Mouse (Mus musculus) MEL (cell line): ENCODE measurements around the gene Ppp2r1b.

Experiments used
- CTCF ChIP-seq, 3 experiments: IDR thresholded peaks in 2 of 3; conservative IDR thresholded peaks in 1 of 3; 2 replicates each; pipeline ENCODE4 v1.5.1; 2011 to 2012; ENCODE audit warnings: low read length in 3 of 3, low read depth in 2 of 3, mild to moderate bottlenecking in 2 of 3, improper control_type of control experiment in 1 of 3, inconsistent platforms in 1 of 3, mixed read lengths in 1 of 3, moderate library complexity in 1 of 3; ENCODE audit not compliant: control insufficient read depth in 1 of 3, insufficient read depth in 1 of 3, poor library complexity in 1 of 3, severe bottlenecking in 1 of 3
- KAT2A ChIP-seq: conservative IDR thresholded peaks from 2 replicates; pipeline ENCODE4 v1.6.1; 2012; ENCODE audit warnings: low read depth, low read length, improper control_type of control experiment, inconsistent platforms
- RCOR1 ChIP-seq: IDR thresholded peaks from 2 replicates; pipeline ENCODE4 v1.6.1; 2012; ENCODE audit warnings: low read depth, mild to moderate bottlenecking, inconsistent platforms, low read length, improper control_type of control experiment

- no peak for TF ChIP-seq KAT2A
- no peak for TF ChIP-seq RCOR1
- TF ChIP-seq CTCF (IDR thresholded peaks at IDR 0.05 in 2 of 3, conservative IDR thresholded peaks at IDR 0.05 in 1 of 3; ENCODE audit: control insufficient read depth in 1 of 3, insufficient read depth in 1 of 3, low read depth in 2 of 3, low read length in 3 of 3, poor library complexity in 1 of 3, severe bottlenecking in 1 of 3), result no peak
Observed at GRCm38 (mm10) chr9:50942711-50943110, 97.6 kb downstream of the Ppp2r1b start.
